Mouse (Mus musculus): ENCODE results near the gene Noa1. TPM values are rescaled to one million over a fixed set of nuclear protein-coding genes. Genes with fewer than 3 reads are reported as not detected.

Noa1 gene
- polyA plus RNA-seq, 1 experiment, result 10.1 TPM

- H3K4me3 ChIP-seq (ENCODE audit: insufficient read depth, low read length), result no peak overlapping the region
- H3K27ac ChIP-seq (ENCODE audit: insufficient read depth, low read depth, low read length), result no peak overlapping the region
- TF ChIP-seq CTCF (IDR thresholded peaks at IDR 0.05; ENCODE audit: low read depth, low read length) (peak; percentile 37; the same call in 1 of the 2 replicates), POLR2A (IDR thresholded peaks at IDR 0.05; ENCODE audit: borderline replicate concordance, low read depth, low read length) (no peak)
- peaks cover 16% of the 10 kb centered on the region for H3K4me1 ChIP-seq (ENCODE audit: control insufficient read depth, insufficient read depth, low read length)
Measured at GRCm38 (mm10) chr5:77269399-77269798, 40.5 kb downstream of the Noa1 start.

- TF ChIP-seq CTCF (IDR thresholded peaks at IDR 0.05; ENCODE audit: low read depth, low read length) (no peak), POLR2A (IDR thresholded peaks at IDR 0.05; ENCODE audit: borderline replicate concordance, low read depth, low read length) (no peak)
- H3K27ac ChIP-seq (ENCODE audit: insufficient read depth, low read depth, low read length), result no peak overlapping the region
- peaks cover 15% of the 10 kb centered on the region for H3K4me1 ChIP-seq (ENCODE audit: control insufficient read depth, insufficient read depth, low read length)
- no peak overlapping the region for H3K4me3 ChIP-seq (ENCODE audit: insufficient read depth, low read length)
Measured at GRCm38 (mm10) chr5:77267957-77268624, 41.8 kb downstream of the Noa1 start.

- TF ChIP-seq POLR2A (IDR thresholded peaks at IDR 0.05; ENCODE audit: borderline replicate concordance, low read depth, low read length), result no peak
- TF ChIP-seq CTCF (IDR thresholded peaks at IDR 0.05; ENCODE audit: low read depth, low read length), result no peak
- Histone ChIP-seq H3K27ac (ENCODE audit: insufficient read depth, low read depth, low read length) (no peak overlapping the region), H3K4me1 (ENCODE audit: control insufficient read depth, insufficient read depth, low read length) (peaks cover 13% of the 10 kb centered on the region), H3K4me3 (ENCODE audit: insufficient read depth, low read length) (peak overlapping the region; percentile 75; the same call in 1 of the 2 replicates)
Measured at GRCm38 (mm10) chr5:77267441-77267840, 42.4 kb downstream of the Noa1 start.

GRCm38 (mm10) chr5:77266886-77267401, 42.9 kb downstream of the Noa1 start:
- Histone ChIP-seq H3K4me1 (ENCODE audit: control insufficient read depth, insufficient read depth, low read length) (peaks cover 13% of the 10 kb centered on the region), H3K4me3 (ENCODE audit: insufficient read depth, low read length) (peak overlapping the region; percentile 75), H3K27ac (ENCODE audit: insufficient read depth, low read depth, low read length) (peak overlapping the region; percentile 71)
- no peak for TF ChIP-seq CTCF (IDR thresholded peaks at IDR 0.05; ENCODE audit: low read depth, low read length)

- Histone ChIP-seq H3K4me3 (ENCODE audit: insufficient read depth, low read length) (peak overlapping the region; percentile 75), H3K4me1 (ENCODE audit: control insufficient read depth, insufficient read depth, low read length) (peaks cover 13% of the 10 kb centered on the region)
- TF ChIP-seq CTCF (IDR thresholded peaks at IDR 0.05; ENCODE audit: low read depth, low read length) (no peak), POLR2A (IDR thresholded peaks at IDR 0.05; ENCODE audit: borderline replicate concordance, low read depth, low read length) (no peak)
Measured at GRCm38 (mm10) chr5:77266066-77266885, 43.6 kb downstream of the Noa1 start.

GRCm38 (mm10) chr5:77265671-77266065, 44.2 kb downstream of the Noa1 start:
- TF ChIP-seq POLR2A (IDR thresholded peaks at IDR 0.05; ENCODE audit: borderline replicate concordance, low read depth, low read length) (no peak), CTCF (IDR thresholded peaks at IDR 0.05; ENCODE audit: low read depth, low read length) (no peak)
- Histone ChIP-seq H3K4me3 (ENCODE audit: insufficient read depth, low read length) (peak overlapping the region; percentile 75), H3K4me1 (ENCODE audit: control insufficient read depth, insufficient read depth, low read length) (peaks cover 13% of the 10 kb centered on the region), H3K27ac (ENCODE audit: insufficient read depth, low read depth, low read length) (peak overlapping the region; percentile 52)

More at GRCm38 (mm10) chr5:77266066-77266885, 43.6 kb downstream of the Noa1 start:
- H3K27ac ChIP-seq (ENCODE audit: insufficient read depth, low read depth, low read length), result peak overlapping the region; percentile 71

GRCm38 (mm10) chr5:77265081-77265670, 44.7 kb downstream of the Noa1 start, which contains the start of gene Rest:
TSS of gene Rest (plus strand) at chr5:77265491.
- Histone ChIP-seq H3K27ac (ENCODE audit: insufficient read depth, low read depth, low read length) (peak within 1 kb of the TSS; percentile 71), H3K4me3 (ENCODE audit: insufficient read depth, low read length) (peak within 1 kb of the TSS; percentile 75), H3K4me1 (ENCODE audit: control insufficient read depth, insufficient read depth, low read length) (peaks cover 13% of the 10 kb centered on the region)
- TF ChIP-seq POLR2A (IDR thresholded peaks at IDR 0.05; ENCODE audit: borderline replicate concordance, low read depth, low read length), result no peak
- no peak for TF ChIP-seq CTCF (IDR thresholded peaks at IDR 0.05; ENCODE audit: low read depth, low read length)

GRCm38 (mm10) chr5:77262105-77262504, 47.8 kb downstream of the Noa1 start:
- Histone ChIP-seq H3K27ac (ENCODE audit: insufficient read depth, low read depth, low read length) (no peak overlapping the region), H3K4me3 (ENCODE audit: insufficient read depth, low read length) (no peak overlapping the region)
- no peak for TF ChIP-seq CTCF (IDR thresholded peaks at IDR 0.05; ENCODE audit: low read depth, low read length)
- TF ChIP-seq POLR2A (IDR thresholded peaks at IDR 0.05; ENCODE audit: borderline replicate concordance, low read depth, low read length), result no peak

GRCm38 (mm10) chr5:77261137-77261536, 48.7 kb downstream of the Noa1 start:
- Histone ChIP-seq H3K4me1 (ENCODE audit: control insufficient read depth, insufficient read depth, low read length) (peaks cover 7% of the 10 kb centered on the region), H3K27ac (ENCODE audit: insufficient read depth, low read depth, low read length) (no peak overlapping the region), H3K4me3 (ENCODE audit: insufficient read depth, low read length) (no peak overlapping the region)
- no peak for TF ChIP-seq POLR2A (IDR thresholded peaks at IDR 0.05; ENCODE audit: borderline replicate concordance, low read depth, low read length)
- TF ChIP-seq CTCF (IDR thresholded peaks at IDR 0.05; ENCODE audit: low read depth, low read length), result no peak

More at GRCm38 (mm10) chr5:77262105-77262504, 47.8 kb downstream of the Noa1 start:
- H3K4me1 ChIP-seq (ENCODE audit: control insufficient read depth, insufficient read depth, low read length), result peaks cover 7% of the 10 kb centered on the region

All from bone marrow macrophage, adult 2 months (primary cell).